Mouse (Mus musculus): ENCODE measurements around the gene Gm11555. TPM values are rescaled to one million over a fixed set of nuclear protein-coding genes. Genes with fewer than 3 reads are reported as not detected.
"Not testable (repeated sequence)": the region's sequence is repeated elsewhere in the genome, so short reads cannot be mapped to it uniquely, and the experiment has no call there.

The Gm11555 gene
- polyA plus RNA-seq, 1 experiment from 2014 or later, result not detected

DNA sequence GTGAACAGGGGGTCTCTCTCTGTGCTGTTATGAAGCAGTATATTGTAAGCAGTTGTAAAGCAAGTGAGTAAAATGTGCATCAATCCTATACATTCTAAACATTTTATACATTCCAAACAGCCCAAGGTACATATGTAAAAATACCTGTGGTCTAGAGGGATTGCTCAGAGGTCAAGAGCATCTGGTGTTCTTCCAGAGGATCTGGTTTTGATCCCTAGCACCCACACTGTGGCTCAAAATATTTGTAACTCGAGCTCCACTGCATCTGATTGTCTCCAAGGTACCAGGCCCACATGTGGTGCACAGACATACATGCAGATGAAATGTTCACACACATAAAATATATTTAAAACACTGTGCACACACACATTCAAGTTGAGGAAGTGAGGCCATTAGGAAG, 9.1 kb downstream of the Gm11555 start:
- no peak overlapping the region for H3K9ac ChIP-seq
- no peak overlapping the region for H3K4me2 ChIP-seq
- no peaks in the 10 kb centered on the region for H3K4me1 ChIP-seq (replicated peaks)
- no peaks in the 10 kb centered on the region for H3K27me3 ChIP-seq
- H3K4me3 ChIP-seq (replicated peaks), result no peak overlapping the region
- 12% methylated on average over 1 of the region's 1 CpGs for WGBS (ENCODE audit: insufficient replicate concordance)
- H3K36me3 ChIP-seq (replicated peaks), result no peaks in the 10 kb centered on the region
- no peak overlapping the region for H3K27ac ChIP-seq (replicated peaks)
- H3K9me3 ChIP-seq (replicated peaks), result no peaks in the 10 kb centered on the region
- ATAC-seq (ENCODE audit: insufficient read depth), result no peak

DNA sequence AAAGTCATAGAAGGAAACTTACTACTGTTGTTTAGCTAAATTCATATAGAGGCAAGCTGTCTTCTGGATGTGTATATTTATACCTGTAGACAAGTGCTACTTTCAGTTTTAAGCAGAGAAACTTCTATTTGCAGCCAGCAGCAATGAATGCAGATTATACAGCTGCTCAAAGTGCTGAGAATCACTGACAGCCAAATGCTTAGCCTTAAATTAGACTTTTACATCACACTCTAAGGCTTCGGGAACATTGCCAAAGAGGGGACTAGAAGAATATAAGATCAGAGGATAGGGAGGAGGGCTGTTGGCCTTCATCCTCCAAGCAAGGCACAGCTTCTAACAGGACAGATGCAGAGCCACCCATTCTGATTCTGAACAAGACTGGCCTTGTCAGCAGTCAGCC, 12.9 kb downstream of the Gm11555 start:
- WGBS (ENCODE audit: insufficient replicate concordance), result 55% methylated on average over 1 of the region's 1 CpGs
- Histone ChIP-seq H3K27me3 (no peaks in the 10 kb centered on the region), H3K36me3 (replicated peaks) (no peaks in the 10 kb centered on the region), H3K4me3 (replicated peaks) (no peak overlapping the region), H3K9ac (no peak overlapping the region), H3K4me2 (no peak overlapping the region), H3K9me3 (replicated peaks) (no peaks in the 10 kb centered on the region), H3K27ac (replicated peaks) (no peak overlapping the region), H3K4me1 (replicated peaks) (no peaks in the 10 kb centered on the region)
- no peak for ATAC-seq (ENCODE audit: insufficient read depth)

DNA sequence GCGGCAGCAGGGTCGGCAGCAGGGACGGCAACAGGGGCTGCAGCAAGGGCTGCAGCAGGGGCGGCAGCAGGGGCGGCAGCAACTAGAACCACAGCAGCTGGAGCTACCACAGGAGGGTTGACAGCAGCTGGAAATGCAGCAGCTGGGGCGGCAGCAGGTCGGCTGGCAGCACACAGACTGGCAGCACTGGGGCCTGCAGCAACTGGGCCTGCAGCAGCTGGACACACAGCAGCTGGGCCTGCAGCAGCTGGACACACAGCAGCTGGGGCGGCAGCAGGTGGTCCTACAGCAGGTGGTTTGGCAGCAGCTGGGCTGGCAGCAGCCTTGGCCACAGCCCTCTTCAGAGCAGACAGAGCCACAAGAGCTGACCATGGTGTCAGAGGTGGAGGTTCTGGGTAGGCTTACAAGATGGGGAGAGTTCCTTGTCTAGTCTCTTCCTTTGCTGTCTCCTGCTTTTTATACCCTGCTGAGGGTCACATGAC, 15.3 kb downstream of the Gm11555 start, which contains the start of gene Krtap4-2:
Krtap4-2 (minus strand) TSS at position 432 of the 482 bp plus-strand sequence.
- no peaks in the 10 kb centered on the region for H3K9me3 ChIP-seq (replicated peaks)

DNA sequence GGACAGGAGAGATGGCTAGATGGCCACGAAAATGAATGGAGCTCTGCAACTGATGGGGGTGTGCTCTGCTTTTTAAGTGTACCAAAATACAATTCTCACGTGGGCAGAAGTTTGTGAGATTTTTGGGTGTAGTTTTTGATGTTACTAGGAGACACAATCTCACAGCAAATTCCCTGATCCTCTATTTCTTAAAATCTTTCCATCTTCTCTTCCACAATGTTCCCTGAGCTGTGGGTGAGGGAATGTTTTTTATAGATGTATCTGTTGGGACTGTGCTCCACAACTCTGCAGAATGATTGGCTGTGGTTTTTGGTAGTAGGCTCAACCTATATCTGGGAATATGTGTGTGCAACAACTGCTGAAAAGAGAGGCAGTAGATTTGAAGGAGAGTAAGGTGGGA, 16.7 kb downstream of the Gm11555 start:
- ATAC-seq (ENCODE audit: insufficient read depth), result no peak
- Histone ChIP-seq H3K4me1 (replicated peaks) (no peaks in the 10 kb centered on the region), H3K27ac (replicated peaks) (no peak overlapping the region), H3K4me2 (no peak overlapping the region), H3K27me3 (no peaks in the 10 kb centered on the region), H3K36me3 (replicated peaks) (no peaks in the 10 kb centered on the region), H3K4me3 (replicated peaks) (no peak overlapping the region), H3K9me3 (replicated peaks) (no peaks in the 10 kb centered on the region), H3K9ac (no peak overlapping the region)
- 33% methylated on average over 2 of the region's 2 CpGs for WGBS (ENCODE audit: insufficient replicate concordance)

More for the DNA sequence above, 15.3 kb downstream of the Gm11555 start, which contains the start of gene Krtap4-2:
- 46% methylated on average over 8 of the region's 8 CpGs for WGBS (ENCODE audit: insufficient replicate concordance)
- Histone ChIP-seq H3K27ac (replicated peaks) (no peak within 1 kb of the TSS), H3K4me3 (replicated peaks) (no peak within 1 kb of the TSS), H3K4me2 (no peak within 1 kb of the TSS), H3K9ac (no peak within 1 kb of the TSS), H3K27me3 (no peaks in the 10 kb centered on the region), H3K36me3 (replicated peaks) (no peaks in the 10 kb centered on the region), H3K4me1 (replicated peaks) (no peaks in the 10 kb centered on the region)
- no peak for ATAC-seq (ENCODE audit: insufficient read depth)

DNA sequence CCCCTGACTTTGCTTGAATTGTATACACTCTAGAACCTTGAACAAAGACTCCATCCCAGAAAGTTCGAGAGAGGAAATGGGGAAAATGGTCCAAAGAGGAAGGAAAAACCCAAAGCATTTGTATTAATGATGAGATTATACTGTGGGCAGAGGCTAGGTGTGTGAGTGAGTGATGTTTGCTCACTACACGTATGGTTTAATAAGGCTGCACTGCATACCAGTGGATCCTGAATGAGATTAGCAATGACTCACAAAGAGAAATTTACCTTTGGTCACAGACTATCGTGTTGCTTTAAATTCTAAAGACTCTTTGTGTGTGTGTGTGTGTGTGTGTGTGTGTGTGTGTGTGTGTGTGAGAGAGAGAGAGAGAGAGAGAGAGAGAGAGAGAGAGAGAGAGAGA, 19.1 kb downstream of the Gm11555 start:
- no peak overlapping the region for H3K27ac ChIP-seq (replicated peaks)
- WGBS (ENCODE audit: insufficient replicate concordance), result 44% methylated on average over 3 of the region's 3 CpGs
- no peaks in the 10 kb centered on the region for H3K4me1 ChIP-seq (replicated peaks)
- H3K27me3 ChIP-seq, result no peaks in the 10 kb centered on the region
- H3K36me3 ChIP-seq (replicated peaks), result no peaks in the 10 kb centered on the region
- no peak overlapping the region for H3K4me3 ChIP-seq (replicated peaks)
- H3K9ac ChIP-seq, result no peak overlapping the region
- ATAC-seq (ENCODE audit: insufficient read depth), result no peak
- H3K9me3 ChIP-seq (replicated peaks), result no peaks in the 10 kb centered on the region
- no peak overlapping the region for H3K4me2 ChIP-seq

DNA sequence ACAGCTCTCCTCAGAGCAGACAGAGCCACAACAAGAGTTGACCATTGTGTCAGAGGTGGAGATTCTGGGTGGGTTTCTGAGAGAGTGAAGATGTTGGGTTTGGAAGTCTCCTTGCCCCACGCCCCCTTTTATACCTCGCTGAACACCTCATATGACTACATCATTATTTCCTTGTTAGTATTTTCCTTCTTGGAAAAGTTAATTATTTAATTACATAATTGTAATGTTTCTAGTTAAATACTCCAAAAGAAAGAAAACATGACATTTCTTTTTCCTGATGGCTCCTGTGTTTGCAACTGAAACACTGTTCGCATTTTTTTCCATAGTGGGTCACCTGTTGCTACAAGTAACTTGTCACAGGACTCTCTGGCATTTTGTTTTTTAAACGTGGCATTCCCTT, 21.9 kb downstream of the Gm11555 start, which contains the start of gene Krtap4-1:
Krtap4-1 (minus strand) TSS at position 101 of the 400 bp plus-strand sequence.
- 60% methylated on average over 4 of the region's 4 CpGs for WGBS (ENCODE audit: insufficient replicate concordance)
- Histone ChIP-seq H3K4me3 (replicated peaks) (no peak within 1 kb of the TSS), H3K4me2 (no peak within 1 kb of the TSS), H3K27ac (replicated peaks) (no peak within 1 kb of the TSS), H3K27me3 (no peaks in the 10 kb centered on the region), H3K9ac (no peak within 1 kb of the TSS), H3K36me3 (replicated peaks) (no peaks in the 10 kb centered on the region), H3K9me3 (replicated peaks) (no peaks in the 10 kb centered on the region), H3K4me1 (replicated peaks) (no peaks in the 10 kb centered on the region)
- ATAC-seq (ENCODE audit: insufficient read depth), result no peak

DNA sequence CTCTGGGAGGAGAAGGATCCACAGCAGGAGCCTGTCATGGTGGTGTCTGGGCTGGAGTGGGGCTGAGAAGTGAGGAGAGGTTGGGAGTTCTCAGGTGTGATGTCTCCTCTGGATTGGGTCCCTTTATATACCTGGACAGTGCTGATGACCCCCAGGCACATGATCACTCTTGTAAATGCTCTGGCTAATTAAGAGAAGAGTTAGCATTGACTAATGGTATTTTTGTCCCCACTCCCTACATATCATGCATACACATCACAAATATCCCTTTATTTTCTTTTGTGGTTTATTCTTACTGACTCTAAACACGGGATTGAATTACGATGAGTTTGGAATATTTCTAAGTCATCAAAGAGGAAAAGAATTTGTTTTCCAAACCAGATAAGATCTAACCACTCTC, 29.7 kb downstream of the Gm11555 start, which contains the start of gene Gm11562:
Gm11562 (minus strand) TSS at position 101 of the 400 bp plus-strand sequence.
- WGBS (ENCODE audit: insufficient replicate concordance), result 68% methylated on average over 2 of the region's 2 CpGs
- no peaks in the 10 kb centered on the region for H3K9me3 ChIP-seq (replicated peaks)
- no peak within 1 kb of the TSS for H3K27ac ChIP-seq (replicated peaks)
- no peak for ATAC-seq (ENCODE audit: insufficient read depth)
- no peaks in the 10 kb centered on the region for H3K27me3 ChIP-seq
- H3K4me1 ChIP-seq (replicated peaks), result no peaks in the 10 kb centered on the region
- no peak within 1 kb of the TSS for H3K4me2 ChIP-seq
- H3K9ac ChIP-seq, result no peak within 1 kb of the TSS
- no peaks in the 10 kb centered on the region for H3K36me3 ChIP-seq (replicated peaks)
- no peak within 1 kb of the TSS for H3K4me3 ChIP-seq (replicated peaks)

DNA sequence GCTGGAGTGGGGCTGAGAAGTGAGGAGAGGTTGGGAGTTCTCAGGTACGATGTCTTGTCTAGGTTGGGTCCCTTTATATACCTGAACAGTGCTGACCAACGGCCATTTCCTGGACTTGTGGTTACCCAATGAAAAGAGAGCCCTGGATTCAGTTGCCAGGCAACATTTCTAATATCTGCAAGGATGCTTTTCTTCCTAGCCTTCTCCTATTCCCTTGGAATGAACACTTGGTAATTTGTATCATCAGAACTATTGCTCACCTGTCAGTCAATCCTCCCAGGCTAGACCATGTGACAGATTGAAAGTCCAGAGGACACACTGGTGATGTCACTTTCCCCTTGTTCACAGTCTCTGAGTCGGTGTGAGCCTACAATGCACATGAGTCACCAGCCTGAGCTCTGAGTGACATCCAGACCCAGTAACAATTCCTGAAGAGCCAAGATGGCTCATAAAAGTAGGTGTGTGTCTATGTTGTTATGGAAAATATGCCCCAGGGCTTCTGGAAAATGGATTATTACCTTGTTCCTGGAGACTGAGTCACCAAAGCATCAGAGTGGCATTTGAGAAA, 35.2 kb downstream of the Gm11555 start, which contains the start of gene Krtap2-4:
Krtap2-4 (minus strand) TSS at position 51 of the 568 bp plus-strand sequence.
- H3K36me3 ChIP-seq (replicated peaks), result no peaks in the 10 kb centered on the region
- H3K9ac ChIP-seq, result no peak within 1 kb of the TSS
- H3K9me3 ChIP-seq (replicated peaks), result no peaks in the 10 kb centered on the region
- ATAC-seq (ENCODE audit: insufficient read depth), result no peak
- 39% methylated on average over 3 of the region's 3 CpGs for WGBS (ENCODE audit: insufficient replicate concordance)
- H3K27me3 ChIP-seq, result no peaks in the 10 kb centered on the region
- H3K4me1 ChIP-seq (replicated peaks), result no peaks in the 10 kb centered on the region
- no peak within 1 kb of the TSS for H3K4me3 ChIP-seq (replicated peaks)
- H3K4me2 ChIP-seq, result no peak within 1 kb of the TSS
- no peak within 1 kb of the TSS for H3K27ac ChIP-seq (replicated peaks)

DNA sequence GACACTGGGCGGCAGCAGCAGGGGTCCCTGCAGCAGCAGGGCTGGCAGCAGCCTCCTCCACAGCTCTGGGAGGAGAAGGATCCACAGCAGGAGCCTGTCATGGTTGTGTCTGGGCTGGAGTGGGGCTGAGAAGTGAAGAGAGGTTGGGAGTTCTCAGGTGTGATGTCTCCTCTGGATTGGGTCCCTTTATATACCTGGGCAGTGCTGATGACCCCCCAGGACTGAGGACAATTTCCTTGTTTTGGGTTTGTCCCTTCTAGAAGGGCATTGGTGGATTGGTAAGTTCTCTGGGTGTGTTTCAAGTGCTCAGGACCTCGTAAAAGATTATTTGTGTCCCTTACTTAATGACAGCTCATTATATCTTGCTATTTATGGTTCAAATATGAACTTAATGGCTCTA, 39.9 kb downstream of the Gm11555 start, which contains the start of gene Gm11937:
Gm11937 (minus strand) TSS at position 101 of the 400 bp plus-strand sequence.
- H3K36me3 ChIP-seq (replicated peaks); H3K4me2 ChIP-seq; H3K4me1 ChIP-seq (replicated peaks); H3K4me3 ChIP-seq (replicated peaks); H3K27me3 ChIP-seq; H3K9me3 ChIP-seq (replicated peaks); H3K9ac ChIP-seq; H3K27ac ChIP-seq (replicated peaks); ATAC-seq (ENCODE audit: insufficient read depth): not testable (repeated sequence)
- WGBS (ENCODE audit: insufficient replicate concordance), result 35% methylated on average over 2 of the region's 2 CpGs

DNA sequence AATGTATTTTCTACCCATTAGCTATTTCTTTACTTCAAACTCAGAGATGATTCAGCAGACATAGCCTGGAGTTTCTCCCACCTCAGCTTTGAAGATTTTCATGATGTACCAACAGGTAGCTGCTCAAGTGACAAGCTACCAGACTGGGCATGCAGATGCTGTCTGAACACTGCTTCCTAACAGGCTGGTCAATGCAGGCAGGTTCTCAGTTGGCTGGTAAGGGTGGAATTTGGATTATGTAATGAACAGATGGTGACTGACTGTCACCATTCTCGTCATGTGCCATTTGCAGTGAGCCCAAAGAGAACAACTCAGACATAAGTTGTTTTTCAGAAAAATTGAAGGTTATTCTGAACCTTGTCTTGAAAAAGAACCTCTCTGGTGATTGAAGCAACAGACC, 40.9 kb downstream of the Gm11555 start:
- Histone ChIP-seq H3K27me3 (no peaks in the 10 kb centered on the region), H3K36me3 (replicated peaks) (no peaks in the 10 kb centered on the region), H3K9me3 (replicated peaks) (no peaks in the 10 kb centered on the region), H3K4me3 (replicated peaks) (no peak overlapping the region), H3K9ac (no peak overlapping the region), H3K4me1 (replicated peaks) (no peaks in the 10 kb centered on the region), H3K27ac (replicated peaks) (no peak overlapping the region), H3K4me2 (no peak overlapping the region)
- 26% methylated on average over 1 of the region's 1 CpGs for WGBS (ENCODE audit: insufficient replicate concordance)
- ATAC-seq (ENCODE audit: insufficient read depth), result no peak

DNA sequence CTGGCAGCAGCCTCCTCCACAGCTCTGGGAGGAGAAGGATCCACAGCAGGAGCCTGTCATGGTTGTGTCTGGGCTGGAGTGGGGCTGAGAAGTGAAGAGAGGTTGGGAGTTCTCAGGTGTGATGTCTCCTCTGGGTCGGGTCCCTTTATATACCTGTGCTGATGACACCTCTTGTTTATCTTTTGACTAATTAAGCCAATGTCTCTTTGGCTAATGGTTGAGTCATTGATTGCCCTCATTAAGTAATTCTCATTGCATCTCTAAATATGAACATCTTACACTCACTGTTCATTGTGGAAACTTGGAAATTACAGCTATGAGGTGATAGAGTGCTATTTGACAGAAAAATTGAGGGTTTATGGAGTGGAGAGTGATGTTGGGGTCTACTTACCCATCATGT, 46.8 kb downstream of the Gm11555 start, which contains the start of gene Gm11938:
Gm11938 (minus strand) TSS at position 101 of the 400 bp plus-strand sequence.
- not testable (repeated sequence) for H3K27me3 ChIP-seq; H3K4me2 ChIP-seq; H3K36me3 ChIP-seq (replicated peaks); H3K4me1 ChIP-seq (replicated peaks); H3K9me3 ChIP-seq (replicated peaks); ATAC-seq (ENCODE audit: insufficient read depth); H3K9ac ChIP-seq; H3K27ac ChIP-seq (replicated peaks); H3K4me3 ChIP-seq (replicated peaks)
- 43% methylated on average over 1 of the region's 1 CpGs for WGBS (ENCODE audit: insufficient replicate concordance)

Measured in liver, embryonic 15.5 days (tissue).